ENCODE assay signal across 20 mouse cellular contexts in the genomic region with DNA sequence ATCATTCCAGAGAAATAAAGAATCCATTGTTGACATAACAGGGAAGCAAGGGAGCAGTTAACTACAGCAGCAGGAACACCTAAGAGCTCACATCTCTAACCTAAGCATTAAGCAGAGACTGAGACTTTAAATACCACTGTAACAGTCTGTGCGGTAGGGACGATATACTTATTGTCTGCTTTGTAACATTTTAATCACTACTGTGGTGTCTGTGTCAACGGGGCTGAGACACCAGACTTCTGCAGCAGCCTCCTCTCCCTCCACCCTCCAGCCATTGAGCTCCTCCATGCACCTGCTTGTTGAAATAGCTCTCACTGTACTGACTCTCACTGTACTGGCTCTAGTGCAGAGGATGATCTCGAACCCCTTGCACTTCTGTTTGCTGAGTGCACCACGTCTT.
DNase-seq lines count a peak whose midpoint lies in the region; ATAC-seq and TF ChIP-seq lines count a peak whose summit lies in the region.
"Had no signal": no experiment of that assay in that cellular context is flagged by ENCODE, and none has a peak within 500 bp of the region (broad histone marks: within the 10 kb centered on the region; RNA-seq: fewer than 3 reads in every experiment).

No protein-coding gene starts in this region.

- H3K4me3 ChIP-seq in forebrain, embryonic 15.5 days: no peak overlapping the region
- H3K4me3 ChIP-seq in forebrain, embryonic 13.5 days: no peak overlapping the region
- no peak overlapping the region for H3K4me3 ChIP-seq in hindbrain, embryonic 15.5 days
- H3K4me3 ChIP-seq in hindbrain, embryonic 12.5 days: no peak overlapping the region
- no peak overlapping the region for H3K4me3 ChIP-seq in bone marrow macrophage, adult 2 months (ENCODE audit: insufficient read depth, low read length)
- no peak overlapping the region for H3K4me3 ChIP-seq in macrophage (ENCODE audit: inconsistent target)
- H3K4me3 ChIP-seq: embryonic facial prominence, embryonic 15.5 days; hindbrain, embryonic 13.5 days; limb, embryonic 15.5 days; midbrain, embryonic 15.5 days had no signal

- no peak overlapping the region for H3K9ac ChIP-seq in forebrain, embryonic 15.5 days (replicated peaks)
- no peak overlapping the region for H3K9ac ChIP-seq in forebrain, embryonic 13.5 days
- H3K9ac ChIP-seq in hindbrain, embryonic 15.5 days: no peak overlapping the region
- H3K9ac ChIP-seq in hindbrain, embryonic 12.5 days: no peak overlapping the region
- H3K9ac ChIP-seq: embryonic facial prominence, embryonic 15.5 days; hindbrain, embryonic 13.5 days; limb, embryonic 15.5 days; midbrain, embryonic 15.5 days had no signal

- 56% methylated on average over 5 of the region's 5 CpGs for WGBS in forebrain, embryonic 15.5 days
- 62% methylated on average over 5 of the region's 5 CpGs for WGBS in forebrain, embryonic 13.5 days
- 64% methylated on average over 5 of the region's 5 CpGs for WGBS in hindbrain, embryonic 15.5 days
- 87% methylated on average over 5 of the region's 5 CpGs for WGBS in hindbrain, embryonic 12.5 days
- WGBS in macrophage (ENCODE audit: missing documents): 88% methylated on average over 5 of the region's 5 CpGs

- H3K27me3 ChIP-seq in forebrain, embryonic 15.5 days: no peaks in the 10 kb centered on the region
- H3K27me3 ChIP-seq in forebrain, embryonic 13.5 days: no peaks in the 10 kb centered on the region
- H3K27me3 ChIP-seq in hindbrain, embryonic 15.5 days: no peaks in the 10 kb centered on the region
- no peaks in the 10 kb centered on the region for H3K27me3 ChIP-seq in hindbrain, embryonic 12.5 days
- H3K27me3 ChIP-seq: embryonic facial prominence, embryonic 15.5 days; hindbrain, embryonic 13.5 days; limb, embryonic 15.5 days; midbrain, embryonic 15.5 days had no signal

- TF ChIP-seq CTCF in bone marrow macrophage, adult 2 months (IDR thresholded peaks at IDR 0.05; ENCODE audit: low read depth, low read length): no peak

- peaks cover 17% of the 10 kb centered on the region; the same call in 1 of the 2 replicates for H3K79me2 ChIP-seq in macrophage (ENCODE audit: inconsistent target)

- no peak for TF ChIP-seq POLR2A in bone marrow macrophage, adult 2 months (IDR thresholded peaks at IDR 0.05; ENCODE audit: borderline replicate concordance, low read depth, low read length)

- H3K27ac ChIP-seq in forebrain, embryonic 15.5 days (replicated peaks): peak overlapping the region; percentile 4; the same call in 1 of the 2 replicates
- H3K27ac ChIP-seq in forebrain, embryonic 13.5 days: no peak overlapping the region
- H3K27ac ChIP-seq in hindbrain, embryonic 15.5 days (replicated peaks): no peak overlapping the region
- H3K27ac ChIP-seq in hindbrain, embryonic 12.5 days: no peak overlapping the region
- H3K27ac ChIP-seq in bone marrow macrophage, adult 2 months (ENCODE audit: insufficient read depth, low read depth, low read length): peak overlapping the region; percentile 53; the same call in 1 of the 2 replicates
- peak overlapping the region; percentile 10; the same call in 1 of the 2 replicates for H3K27ac ChIP-seq in macrophage
- H3K27ac ChIP-seq: embryonic facial prominence, embryonic 15.5 days; hindbrain, embryonic 13.5 days; limb, embryonic 15.5 days; midbrain, embryonic 15.5 days had no signal

- DNase-seq in right cerebral cortex, postnatal 14 days: no peak
- no peak for DNase-seq in embryo, embryonic 11 days
- DNase-seq: cerebellum, adult 9-10 months; gastrocnemius, postnatal 25 days; heart, postnatal 14 days; kidney, postnatal 4 days; layer of hippocampus, adult 9-11 months; lung, postnatal 4 days; spleen, adult 18-20 months had no signal

- no peak overlapping the region for H3K4me2 ChIP-seq in forebrain, embryonic 15.5 days (replicated peaks)
- H3K4me2 ChIP-seq in forebrain, embryonic 13.5 days: no peak overlapping the region
- no peak overlapping the region for H3K4me2 ChIP-seq in hindbrain, embryonic 15.5 days
- H3K4me2 ChIP-seq in hindbrain, embryonic 12.5 days (replicated peaks): no peak overlapping the region
- H3K4me2 ChIP-seq: embryonic facial prominence, embryonic 15.5 days; hindbrain, embryonic 13.5 days; limb, embryonic 15.5 days; midbrain, embryonic 15.5 days had no signal

- peaks cover 22% of the 10 kb centered on the region for H3K4me1 ChIP-seq in forebrain, embryonic 15.5 days
- H3K4me1 ChIP-seq in forebrain, embryonic 13.5 days: peaks cover 40% of the 10 kb centered on the region
- peaks cover 31% of the 10 kb centered on the region for H3K4me1 ChIP-seq in hindbrain, embryonic 15.5 days (replicated peaks)
- H3K4me1 ChIP-seq in hindbrain, embryonic 12.5 days: peaks cover 42% of the 10 kb centered on the region
- H3K4me1 ChIP-seq in bone marrow macrophage, adult 2 months (ENCODE audit: control insufficient read depth, insufficient read depth, low read length): peaks cover 52% of the 10 kb centered on the region

- no peaks in the 10 kb centered on the region for H3K9me3 ChIP-seq in forebrain, embryonic 15.5 days
- no peaks in the 10 kb centered on the region for H3K9me3 ChIP-seq in forebrain, embryonic 13.5 days (replicated peaks)
- no peaks in the 10 kb centered on the region for H3K9me3 ChIP-seq in hindbrain, embryonic 15.5 days
- H3K9me3 ChIP-seq in hindbrain, embryonic 12.5 days (replicated peaks): no peaks in the 10 kb centered on the region
- H3K9me3 ChIP-seq: embryonic facial prominence, embryonic 15.5 days; hindbrain, embryonic 13.5 days; limb, embryonic 15.5 days; midbrain, embryonic 15.5 days had no signal

- no peaks in the 10 kb centered on the region for H3K36me3 ChIP-seq in forebrain, embryonic 15.5 days
- no peaks in the 10 kb centered on the region for H3K36me3 ChIP-seq in forebrain, embryonic 13.5 days (ENCODE audit: poor library complexity, severe bottlenecking)
- H3K36me3 ChIP-seq in hindbrain, embryonic 15.5 days: no peaks in the 10 kb centered on the region
- H3K36me3 ChIP-seq in hindbrain, embryonic 12.5 days: no peaks in the 10 kb centered on the region
- no peaks in the 10 kb centered on the region for H3K36me3 ChIP-seq in macrophage (ENCODE audit: inconsistent target)
- H3K36me3 ChIP-seq: embryonic facial prominence, embryonic 15.5 days; hindbrain, embryonic 13.5 days; limb, embryonic 15.5 days; midbrain, embryonic 15.5 days had no signal

- no peak for ATAC-seq in forebrain, embryonic 15.5 days (replicated peaks)
- no peak for ATAC-seq in forebrain, embryonic 13.5 days
- ATAC-seq in hindbrain, embryonic 15.5 days (ENCODE audit: low FRiP score, low read depth): peak; percentile 39; the same call in 1 of the 2 replicates
- ATAC-seq in hindbrain, embryonic 12.5 days (ENCODE audit: low FRiP score): no peak
- ATAC-seq: inflammation-experienced regulatory T-cells, adult 6 months; midbrain, embryonic 15.5 days had no signal

Comparison
In these comparisons a context has a peak if more than half of its experiments do, and no peak if none do; other contexts are left out.
1. H3K27ac ChIP-seq: peak in forebrain, embryonic 15.5 days (single experiment), bone marrow macrophage, adult 2 months (single experiment) and macrophage (single experiment); none in forebrain, embryonic 13.5 days (single experiment), hindbrain, embryonic 15.5 days (single experiment) and hindbrain, embryonic 12.5 days (single experiment).